17 mouse cellular contexts compared by ENCODE assay signal in genomic region chr4:56888483-56888882, GRCm38 (mm10). TPM values are rescaled to one million over a fixed set of nuclear protein-coding genes. Genes with fewer than 3 reads are reported as not detected.
DNase-seq lines count a peak whose midpoint lies in the region; ATAC-seq and TF ChIP-seq lines count a peak whose summit lies in the region.
"Had no signal": no experiment of that assay in that cellular context is flagged by ENCODE, and none has a peak within 500 bp of the region (broad histone marks: within the 10 kb centered on the region; RNA-seq: fewer than 3 reads in every experiment).

No protein-coding gene starts in this region.

- no peak for ATAC-seq in kidney, embryonic 15.5 days (replicated peaks; ENCODE audit: low FRiP score)
- ATAC-seq in megakaryocyte-erythroid progenitor cell, adult 5-6 weeks (replicated peaks; ENCODE audit: low FRiP score, low TSS enrichment, poor library complexity, severe bottlenecking), result no peak
- ATAC-seq: intestine, postnatal 0 days; midbrain, embryonic 15.5 days had no signal

- WGBS in cerebellum, adult 2 months, result 16% methylated on average over 5 of the region's 5 CpGs
- WGBS in kidney, adult 2 months, result 61% methylated on average over 5 of the region's 5 CpGs
- 81% methylated on average over 5 of the region's 5 CpGs for WGBS in kidney, embryonic 15.5 days

- H3K36me3 ChIP-seq in kidney, adult 2 months (ENCODE audit: control insufficient read depth, insufficient read depth, low read length), result peaks cover 3% of the 10 kb centered on the region
- H3K36me3 ChIP-seq in kidney, embryonic 15.5 days, result peaks cover 75% of the 10 kb centered on the region
- H3K36me3 ChIP-seq: midbrain, embryonic 15.5 days had no signal

- no peak for TF ChIP-seq POLR2A in cerebellum, adult 2 months (IDR thresholded peaks at IDR 0.05; ENCODE audit: borderline replicate concordance, insufficient read depth, low read length)
- TF ChIP-seq POLR2A in kidney, adult 2 months (IDR thresholded peaks at IDR 0.05; ENCODE audit: low read depth, low read length), result no peak

- no peak overlapping the region for H3K4me2 ChIP-seq in kidney, embryonic 15.5 days
- H3K4me2 ChIP-seq: embryonic facial prominence, embryonic 13.5 days; forebrain, embryonic 12.5 days; heart, embryonic 13.5 days; hindbrain, embryonic 13.5 days; midbrain, embryonic 15.5 days; neural tube, embryonic 12.5 days had no signal

- peak; percentile 26 to 32 for DNase-seq in cerebellum, adult 2 months
- no peak for DNase-seq in cerebellum, adult 8-10 months
- peak; percentile 33 for DNase-seq in kidney, adult 2 months
- DNase-seq in gonadal fat pad, adult 2 months (ENCODE audit: low read depth), result peak; percentile 64
- peak; percentile 74 for DNase-seq in lung, postnatal 36 days
- no peak for DNase-seq in layer of hippocampus, postnatal 14 days (ENCODE audit: low spot score in 2 of 2)
- DNase-seq: adrenal gland, postnatal 25 days had no signal

- no peak overlapping the region for H3K4me3 ChIP-seq in cerebellum, adult 2 months (replicated peaks; ENCODE audit: insufficient read depth, low read depth, low read length)
- H3K4me3 ChIP-seq in kidney, adult 2 months (ENCODE audit: insufficient read depth, low read depth, low read length), result no peak overlapping the region
- no peak overlapping the region for H3K4me3 ChIP-seq in kidney, embryonic 15.5 days (replicated peaks)
- H3K4me3 ChIP-seq: embryonic facial prominence, embryonic 13.5 days; forebrain, embryonic 12.5 days; heart, embryonic 13.5 days; hindbrain, embryonic 13.5 days; midbrain, embryonic 15.5 days; neural tube, embryonic 12.5 days had no signal

- no peak for TF ChIP-seq CTCF in cerebellum, adult 2 months (IDR thresholded peaks at IDR 0.05; ENCODE audit: borderline replicate concordance, insufficient read depth, low read depth, low read length)
- TF ChIP-seq CTCF in kidney, adult 2 months (conservative IDR thresholded peaks at IDR 0.05; ENCODE audit: insufficient read depth, insufficient read length, low read depth, low read length), result no peak

- H3K27ac ChIP-seq in cerebellum, adult 2 months (ENCODE audit: insufficient read depth, low read length), result no peak overlapping the region
- no peak overlapping the region for H3K27ac ChIP-seq in kidney, adult 2 months (ENCODE audit: insufficient read depth, low read depth, low read length)
- H3K27ac ChIP-seq in kidney, embryonic 15.5 days, result no peak overlapping the region
- H3K27ac ChIP-seq: embryonic facial prominence, embryonic 13.5 days; forebrain, embryonic 12.5 days; heart, embryonic 13.5 days; hindbrain, embryonic 13.5 days; macrophage; midbrain, embryonic 15.5 days; neural tube, embryonic 12.5 days had no signal

- no peaks in the 10 kb centered on the region for H3K4me1 ChIP-seq in cerebellum, adult 2 months (ENCODE audit: control insufficient read depth, insufficient read depth, low read length)
- no peaks in the 10 kb centered on the region for H3K4me1 ChIP-seq in kidney, adult 2 months (ENCODE audit: control insufficient read depth, insufficient read depth, low read length)
- no peaks in the 10 kb centered on the region for H3K4me1 ChIP-seq in kidney, embryonic 15.5 days
- H3K4me1 ChIP-seq: embryonic facial prominence, embryonic 13.5 days; forebrain, embryonic 12.5 days; hindbrain, embryonic 13.5 days; midbrain, embryonic 15.5 days; neural tube, embryonic 12.5 days had no signal

- no peaks in the 10 kb centered on the region for H3K27me3 ChIP-seq in cerebellum, adult 2 months (ENCODE audit: control insufficient read depth, insufficient read depth, low read length)
- H3K27me3 ChIP-seq in kidney, adult 2 months (replicated peaks; ENCODE audit: control insufficient read depth, insufficient read depth, low read length), result no peaks in the 10 kb centered on the region
- H3K27me3 ChIP-seq in kidney, embryonic 15.5 days, result no peaks in the 10 kb centered on the region
- H3K27me3 ChIP-seq: embryonic facial prominence, embryonic 13.5 days; forebrain, embryonic 12.5 days; heart, embryonic 13.5 days; hindbrain, embryonic 13.5 days; midbrain, embryonic 15.5 days; neural tube, embryonic 12.5 days had no signal

- no peak overlapping the region for H3K9ac ChIP-seq in kidney, embryonic 15.5 days
- H3K9ac ChIP-seq: embryonic facial prominence, embryonic 13.5 days; forebrain, embryonic 12.5 days; heart, embryonic 13.5 days; hindbrain, embryonic 13.5 days; midbrain, embryonic 15.5 days; neural tube, embryonic 12.5 days had no signal

- H3K9me3 ChIP-seq in kidney, embryonic 15.5 days (replicated peaks), result no peaks in the 10 kb centered on the region
- H3K9me3 ChIP-seq: embryonic facial prominence, embryonic 13.5 days; forebrain, embryonic 12.5 days; heart, embryonic 13.5 days; hindbrain, embryonic 13.5 days; midbrain, embryonic 15.5 days; neural tube, embryonic 12.5 days had no signal

RNA-seq across cellular contexts. Expression of gene Ctnnal1, which starts 23.5 kb away (rescaled TPM):
- polyA plus RNA-seq in cerebellum, adult 2 months (2012; rRNA removed), result 33.9 and 34.5 TPM in 2 replicates
- 14.3 and 14.4 TPM in 2 replicates for polyA plus RNA-seq in kidney, adult 2 months (2012; rRNA removed)
- polyA plus RNA-seq in kidney, embryonic 15.5 days (2015; fragmentation: Nextera tagmentation; extraction: Ambion mirVana), result 39.5 and 41.9 TPM in 2 replicates
- 13.2 and 13.4 TPM in 2 replicates for polyA plus RNA-seq in gonadal fat pad, adult 2 months (2012; rRNA removed)
- total RNA-seq in layer of hippocampus, postnatal 14 days (2021), result 10 to 100 TPM; 17.4 to 18.9 TPM
- 1.1 and 8.7 TPM in 2 replicates for total RNA-seq in megakaryocyte-erythroid progenitor cell, adult 5-6 weeks (2014; fragmentation: Nextera tagmentation)
- 5.6 and 7.6 TPM in 2 replicates for total RNA-seq in megakaryocyte-erythroid progenitor cell, adult 5-6 weeks (2017)

RNA-seq across cellular contexts. Expression of gene Tmem245, which starts 58.8 kb away (rescaled TPM):
- 11.0 and 11.5 TPM in 2 replicates for polyA plus RNA-seq in cerebellum, adult 2 months (2012; rRNA removed)
- polyA plus RNA-seq in kidney, adult 2 months (2012; rRNA removed), result 13.8 and 15.2 TPM in 2 replicates
- polyA plus RNA-seq in kidney, embryonic 15.5 days (2015; fragmentation: Nextera tagmentation; extraction: Ambion mirVana), result 10.5 and 11.8 TPM in 2 replicates
- 18.6 and 19.8 TPM in 2 replicates for polyA plus RNA-seq in gonadal fat pad, adult 2 months (2012; rRNA removed)
- total RNA-seq in layer of hippocampus, postnatal 14 days (2021), result 10 to 100 TPM; 28.1 to 28.7 TPM
- 9.0 and 11.8 TPM in 2 replicates for total RNA-seq in megakaryocyte-erythroid progenitor cell, adult 5-6 weeks (2014; fragmentation: Nextera tagmentation)
- 4.7 and 6.1 TPM in 2 replicates for total RNA-seq in megakaryocyte-erythroid progenitor cell, adult 5-6 weeks (2017)

Comparison
In these comparisons a context has a peak if more than half of its experiments do, and no peak if none do; other contexts are left out.
1. DNase-seq: peak in cerebellum, adult 2 months (2 of 2), kidney, adult 2 months (single experiment), gonadal fat pad, adult 2 months (single experiment) and lung, postnatal 36 days (single experiment); none in cerebellum, adult 8-10 months (single experiment) and layer of hippocampus, postnatal 14 days (0 of 2).